In genomic region chr10:6979789-6980188, GRCm38 (mm10) we compare ENCODE assay signal across 7 mouse cellular contexts.
DNase-seq lines count a peak whose midpoint lies in the region; ATAC-seq and TF ChIP-seq lines count a peak whose summit lies in the region.

No protein-coding gene starts in this region.

- no peak for TF ChIP-seq POLR2A in lung, adult 2 months (IDR thresholded peaks at IDR 0.05; ENCODE audit: borderline replicate concordance, extremely low read depth, low read depth, low read length)

- H3K4me3 ChIP-seq in lung, embryonic 15.5 days: no peak overlapping the region
- peak overlapping the region; percentile 18; the same call in 1 of the 2 replicates for H3K4me3 ChIP-seq in embryonic facial prominence, embryonic 13.5 days
- H3K4me3 ChIP-seq in hindbrain, embryonic 16.5 days (ENCODE audit: low read length): peak overlapping the region; percentile 35
- H3K4me3 ChIP-seq in stomach, embryonic 14.5 days (ENCODE audit: low read depth, low read length): peak overlapping the region; percentile 7; the same call in 1 of the 2 replicates
- no peak overlapping the region for H3K4me3 ChIP-seq in lung, adult 2 months (replicated peaks; ENCODE audit: extremely low read depth, low read depth, low read length)

- TF ChIP-seq CTCF in lung, adult 2 months (IDR thresholded peaks at IDR 0.05; ENCODE audit: insufficient read depth, low read length): no peak

- H3K36me3 ChIP-seq in lung, embryonic 15.5 days: no peaks in the 10 kb centered on the region
- no peaks in the 10 kb centered on the region for H3K36me3 ChIP-seq in embryonic facial prominence, embryonic 13.5 days
- no peaks in the 10 kb centered on the region for H3K36me3 ChIP-seq in hindbrain, embryonic 16.5 days (ENCODE audit: control insufficient read depth, insufficient read depth, low read length)
- no peaks in the 10 kb centered on the region for H3K36me3 ChIP-seq in stomach, embryonic 14.5 days (ENCODE audit: control insufficient read depth, insufficient read depth, low read length)

- 41% methylated on average over 8 of the region's 8 CpGs for WGBS in lung, embryonic 15.5 days
- whole genome bisulfite sequencing in embryonic facial prominence, embryonic 13.5 days: 46% methylated on average over 8 of the region's 8 CpGs
- WGBS in hindbrain, embryonic 16.5 days: 45% methylated on average over 8 of the region's 8 CpGs
- WGBS in stomach, embryonic 14.5 days: 54% methylated on average over 8 of the region's 8 CpGs
- WGBS in lung, adult 2 months: 38% methylated on average over 8 of the region's 8 CpGs

- DNase-seq in lung, postnatal 36 days: no peak
- no peak for DNase-seq in lung, adult 2 months
- DNase-seq in testis, postnatal 10 days (ENCODE audit: low spot score): no peak

- H3K4me1 ChIP-seq in lung, embryonic 15.5 days: no peaks in the 10 kb centered on the region
- H3K4me1 ChIP-seq in embryonic facial prominence, embryonic 13.5 days: no peaks in the 10 kb centered on the region
- H3K4me1 ChIP-seq in hindbrain, embryonic 16.5 days (ENCODE audit: control insufficient read depth, insufficient read depth, low read depth, low read length): no peaks in the 10 kb centered on the region
- H3K4me1 ChIP-seq in stomach, embryonic 14.5 days (ENCODE audit: control insufficient read depth, insufficient read depth, low read length): no peaks in the 10 kb centered on the region
- H3K4me1 ChIP-seq in lung, adult 2 months (ENCODE audit: control insufficient read depth, insufficient read depth, low read length): no peaks in the 10 kb centered on the region

- H3K9me3 ChIP-seq in lung, embryonic 15.5 days: no peaks in the 10 kb centered on the region
- no peaks in the 10 kb centered on the region for H3K9me3 ChIP-seq in embryonic facial prominence, embryonic 13.5 days
- no peaks in the 10 kb centered on the region for H3K9me3 ChIP-seq in hindbrain, embryonic 16.5 days (ENCODE audit: control insufficient read depth, low read length)
- no peaks in the 10 kb centered on the region for H3K9me3 ChIP-seq in stomach, embryonic 14.5 days (ENCODE audit: control insufficient read depth, low read depth, low read length)

- no peaks in the 10 kb centered on the region for H3K27me3 ChIP-seq in lung, embryonic 15.5 days
- no peaks in the 10 kb centered on the region for H3K27me3 ChIP-seq in embryonic facial prominence, embryonic 13.5 days
- H3K27me3 ChIP-seq in hindbrain, embryonic 16.5 days (replicated peaks; ENCODE audit: control insufficient read depth, insufficient read depth, low read length): no peaks in the 10 kb centered on the region
- no peaks in the 10 kb centered on the region for H3K27me3 ChIP-seq in stomach, embryonic 14.5 days (ENCODE audit: control insufficient read depth, insufficient read depth, low read length)

- no peak overlapping the region for H3K9ac ChIP-seq in lung, embryonic 15.5 days
- no peak overlapping the region for H3K9ac ChIP-seq in embryonic facial prominence, embryonic 13.5 days
- H3K9ac ChIP-seq in hindbrain, embryonic 16.5 days (ENCODE audit: low read depth, low read length): peak overlapping the region; percentile 57
- H3K9ac ChIP-seq in stomach, embryonic 14.5 days (replicated peaks; ENCODE audit: low read depth, low read length): no peak overlapping the region; the same call in 1 of the 2 replicates

- ATAC-seq in lung, embryonic 15.5 days (ENCODE audit: borderline replicate concordance, extremely low read depth, low FRiP score, low TSS enrichment): no peak
- no peak for ATAC-seq in embryonic facial prominence, embryonic 13.5 days (ENCODE audit: insufficient number of reproducible peaks, insufficient read depth, low FRiP score, low TSS enrichment, low read depth)
- peak; percentile 61; the same call in 1 of the 2 replicates for ATAC-seq in hindbrain, embryonic 16.5 days
- no peak for ATAC-seq in stomach, embryonic 14.5 days (ENCODE audit: insufficient number of reproducible peaks, insufficient read depth, low FRiP score, low read depth)

- peak overlapping the region; percentile 37; the same call in 1 of the 2 replicates for H3K4me2 ChIP-seq in lung, embryonic 15.5 days
- H3K4me2 ChIP-seq in embryonic facial prominence, embryonic 13.5 days: peak overlapping the region; percentile 46
- H3K4me2 ChIP-seq in hindbrain, embryonic 16.5 days (ENCODE audit: low read length): peak overlapping the region; percentile 53
- H3K4me2 ChIP-seq in stomach, embryonic 14.5 days (replicated peaks; ENCODE audit: low read depth, low read length): peak overlapping the region; percentile 37

- H3K27ac ChIP-seq in lung, embryonic 15.5 days: no peak overlapping the region
- H3K27ac ChIP-seq in embryonic facial prominence, embryonic 13.5 days: no peak overlapping the region
- peak overlapping the region; percentile 64 for H3K27ac ChIP-seq in hindbrain, embryonic 16.5 days (ENCODE audit: low read depth, low read length)
- H3K27ac ChIP-seq in stomach, embryonic 14.5 days (ENCODE audit: low read length): no peak overlapping the region

Comparison
In these comparisons a context has a peak if more than half of its experiments do, and no peak if none do; other contexts are left out.
1. H3K4me3 ChIP-seq: peak in embryonic facial prominence, embryonic 13.5 days (single experiment), hindbrain, embryonic 16.5 days (single experiment) and stomach, embryonic 14.5 days (single experiment); none in lung, embryonic 15.5 days (single experiment) and lung, adult 2 months (single experiment).
2. Peak in every context shown above with its lines, with median percentiles within 50 percentile points of each other: H3K4me2 ChIP-seq.